Mouse (Mus musculus) embryonic facial prominence, embryonic 10.5 days (tissue): Measurements from ENCODE around the gene Sycp2. TPM values are rescaled to one million over a fixed set of nuclear protein-coding genes. Genes with fewer than 3 reads are reported as not detected.

Experiments
- DNase-seq: peaks from one replicate; pipeline ENCODE4 v3.0.0-alpha.2; 2017; ENCODE audit warnings: low spot score
- H3K27ac ChIP-seq: fragments of 300-500 bp; sonication (generic); replicated peaks from 2 replicates; pipeline ENCODE4 v1.5.1; 2016; ENCODE audit warnings: mild to moderate bottlenecking
- H3K27me3 ChIP-seq: fragments of 300-500 bp; sonication (generic); replicated peaks from 2 replicates; pipeline ENCODE4 v1.6.1; 2016; ENCODE audit warnings: low read depth, mild to moderate bottlenecking; ENCODE audit not compliant: poor library complexity, severe bottlenecking
- H3K36me3 ChIP-seq: fragments of 300-500 bp; sonication (generic); replicated peaks from 2 replicates; pipeline ENCODE4 v1.6.1; 2016; ENCODE audit warnings: mild to moderate bottlenecking, moderate library complexity
- H3K4me1 ChIP-seq: fragments of 300-500 bp; sonication (generic); 2 replicates; pipeline ENCODE4 v1.6.1; 2016
- H3K4me3 ChIP-seq: fragments of 300-500 bp; sonication (generic); 2 replicates; pipeline ENCODE4 v1.5.1; 2016; ENCODE audit warnings: mild to moderate bottlenecking, moderate library complexity
- H3K9me3 ChIP-seq: fragments of 300-500 bp; sonication (generic); 2 replicates; pipeline ENCODE4 v1.6.1; 2016; ENCODE audit warnings: mild to moderate bottlenecking
- WGBS: fragments of 180-500 bp; shearing (Covaris S2); methylation state at CpG from one replicate; pipeline ENCODE4 v1.1.7; 2016; 5-methylcytosine and 5-hydroxymethylcytosine counted together
- polyA plus RNA-seq: library from polyadenylated mRNA; unstranded; fragments of >200 nt; fragmentation: Nextera tagmentation; extraction: Ambion mirVana; gene quantifications from 2 replicates; pipeline ENCODE4 v1.2.1, GENCODE M21; 2016

Gene Sycp2
- polyA plus RNA-seq = 0.05 TPM in 1 of 2 replicates, not detected in the other

- Histone ChIP-seq H3K27ac (no peak within 1 kb of the TSS), H3K4me3 (no peak within 1 kb of the TSS), H3K9me3 (peaks cover 7% of the 10 kb centered on the region; the same call in 1 of the 2 replicates), H3K4me1 (0 out of 2 replicates have a peak, but pooled peaks cover 2% of the 10 kb centered on the region), H3K27me3 (peaks cover 19% of the 10 kb centered on the region), H3K36me3 (no peaks in the 10 kb centered on the region)
- 82% methylated on average over 52 of the region's 52 CpGs for WGBS
- no peak for DNase-seq
Measured at GRCm38 (mm10) chr2:178407053-178407815, at the start of gene Sycp2. Sycp2 (minus strand) TSS chr2:178407685.

GRCm38 (mm10) chr2:178454664-178455516 lies 47.4 kb upstream of the Sycp2 start:
- Histone ChIP-seq H3K27me3 (no peaks in the 10 kb centered on the region), H3K9me3 (no peaks in the 10 kb centered on the region), H3K36me3 (no peaks in the 10 kb centered on the region), H3K27ac (peak overlapping the region; percentile 67), H3K4me3 (no peak overlapping the region), H3K4me1 (peaks cover 27% of the 10 kb centered on the region)
- DNase-seq = peak; percentile 29
- 55% methylated on average over 17 of the region's 17 CpGs for WGBS

- no peak overlapping the region for H3K4me3 ChIP-seq
- no peaks in the 10 kb centered on the region for H3K27me3 ChIP-seq
- no peaks in the 10 kb centered on the region for H3K9me3 ChIP-seq
- H3K27ac ChIP-seq = peak overlapping the region; percentile 48; the same call in 1 of the 2 replicates
- 71% methylated on average over 10 of the region's 10 CpGs for WGBS
- no peaks in the 10 kb centered on the region for H3K36me3 ChIP-seq
- no peak for DNase-seq
- H3K4me1 ChIP-seq = peaks cover 27% of the 10 kb centered on the region
Measured at GRCm38 (mm10) chr2:178450961-178451360, 43.5 kb upstream of the Sycp2 start.

GRCm38 (mm10) chr2:178450236-178450635 lies 42.8 kb upstream of the Sycp2 start:
- DNase-seq = no peak
- Histone ChIP-seq H3K9me3 (no peaks in the 10 kb centered on the region), H3K4me3 (no peak overlapping the region), H3K4me1 (peaks cover 24% of the 10 kb centered on the region), H3K27me3 (no peaks in the 10 kb centered on the region), H3K36me3 (no peaks in the 10 kb centered on the region), H3K27ac (peak overlapping the region; percentile 48; the same call in 1 of the 2 replicates)
- WGBS = 6% methylated on average over 2 of the region's 2 CpGs

DNA sequence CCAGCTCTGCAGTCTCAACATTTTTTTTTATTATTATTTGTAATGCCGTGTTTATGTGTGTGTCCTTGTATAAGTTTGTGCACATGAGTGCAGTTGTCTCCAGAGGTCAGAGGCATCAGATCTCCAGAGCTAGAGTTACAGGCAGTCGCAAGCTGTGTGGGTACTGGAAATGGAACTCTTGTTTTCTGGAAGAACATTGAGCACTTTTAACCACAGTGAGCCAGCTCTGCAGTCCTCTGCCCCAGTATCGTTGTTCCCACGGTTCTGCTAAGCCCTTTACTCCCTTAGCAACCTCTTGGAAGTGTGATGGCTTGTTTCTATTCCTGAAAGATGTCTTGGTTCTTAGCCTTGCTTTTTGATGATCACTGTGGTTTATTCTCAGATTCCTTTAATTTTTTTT lies 41.9 kb upstream of the Sycp2 start:
- Histone ChIP-seq H3K27ac (no peak overlapping the region), H3K4me3 (no peak overlapping the region), H3K27me3 (no peaks in the 10 kb centered on the region), H3K4me1 (peaks cover 16% of the 10 kb centered on the region), H3K9me3 (no peaks in the 10 kb centered on the region), H3K36me3 (no peaks in the 10 kb centered on the region)
- DNase-seq = no peak
- WGBS = 86% methylated on average over 4 of the region's 4 CpGs

GRCm38 (mm10) chr2:178437311-178437710 lies 29.8 kb upstream of the Sycp2 start:
- no peak overlapping the region for H3K27ac ChIP-seq
- H3K4me1 ChIP-seq = peaks cover 14% of the 10 kb centered on the region; the same call in 1 of the 2 replicates
- no peak for DNase-seq
- H3K9me3 ChIP-seq = no peaks in the 10 kb centered on the region
- H3K36me3 ChIP-seq = no peaks in the 10 kb centered on the region
- H3K27me3 ChIP-seq = no peaks in the 10 kb centered on the region
- no peak overlapping the region for H3K4me3 ChIP-seq
- WGBS = 72% methylated on average over 9 of the region's 9 CpGs

- Histone ChIP-seq H3K27me3 (no peaks in the 10 kb centered on the region), H3K27ac (no peak overlapping the region), H3K4me3 (no peak overlapping the region), H3K9me3 (no peaks in the 10 kb centered on the region), H3K36me3 (no peaks in the 10 kb centered on the region), H3K4me1 (peaks cover 17% of the 10 kb centered on the region)
- no peak for DNase-seq
- 85% methylated on average over 2 of the region's 2 CpGs for WGBS
Measured at GRCm38 (mm10) chr2:178433903-178434302, 26.4 kb upstream of the Sycp2 start.

DNA sequence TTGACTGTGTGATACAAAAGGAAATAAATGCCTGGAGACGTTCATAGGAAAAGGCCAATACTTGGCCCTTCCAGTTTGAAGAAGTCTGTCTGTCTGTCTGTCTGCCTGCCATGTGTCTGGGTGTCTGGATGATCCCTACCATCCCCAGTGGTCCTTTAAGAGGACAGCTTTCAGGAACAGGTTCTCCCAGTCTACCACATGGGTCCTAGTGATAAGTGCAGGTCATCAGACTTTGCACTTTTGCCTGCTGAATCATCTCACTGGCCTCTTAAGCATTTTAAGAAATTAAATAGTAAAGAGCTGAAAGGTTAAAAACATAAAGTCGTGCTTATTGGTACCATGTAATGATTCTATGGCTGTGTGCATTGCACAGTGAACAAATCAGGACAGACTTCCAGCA lies 26.0 kb upstream of the Sycp2 start:
- no peaks in the 10 kb centered on the region for H3K27me3 ChIP-seq
- no peak for DNase-seq
- 76% methylated on average over 2 of the region's 2 CpGs for WGBS
- no peak overlapping the region for H3K4me3 ChIP-seq
- H3K9me3 ChIP-seq = no peaks in the 10 kb centered on the region
- H3K4me1 ChIP-seq = peaks cover 17% of the 10 kb centered on the region
- H3K27ac ChIP-seq = no peak overlapping the region
- no peaks in the 10 kb centered on the region for H3K36me3 ChIP-seq

GRCm38 (mm10) chr2:178430231-178430630 lies 22.7 kb upstream of the Sycp2 start, which contains the start of gene Cdh26:
Cdh26 (plus strand) TSS chr2:178430531.
- Histone ChIP-seq H3K27ac (no peak within 1 kb of the TSS), H3K27me3 (no peaks in the 10 kb centered on the region), H3K4me1 (peaks cover 4% of the 10 kb centered on the region), H3K4me3 (no peak within 1 kb of the TSS), H3K36me3 (no peaks in the 10 kb centered on the region), H3K9me3 (no peaks in the 10 kb centered on the region)
- DNase-seq = no peak
- 92% methylated on average over 4 of the region's 4 CpGs for WGBS

- Histone ChIP-seq H3K36me3 (no peaks in the 10 kb centered on the region), H3K9me3 (no peaks in the 10 kb centered on the region), H3K27ac (no peak overlapping the region), H3K4me1 (peaks cover 4% of the 10 kb centered on the region), H3K4me3 (no peak overlapping the region), H3K27me3 (0 out of 2 replicates have a peak, but pooled peaks cover 2% of the 10 kb centered on the region)
- 91% methylated on average over 6 of the region's 6 CpGs for WGBS
- no peak for DNase-seq
Measured at GRCm38 (mm10) chr2:178429426-178429825, 21.9 kb upstream of the Sycp2 start.

- peaks cover 4% of the 10 kb centered on the region for H3K4me1 ChIP-seq
- H3K36me3 ChIP-seq = no peaks in the 10 kb centered on the region
- H3K27me3 ChIP-seq = 0 out of 2 replicates have a peak, but pooled peaks cover 3% of the 10 kb centered on the region
- 87% methylated on average over 4 of the region's 4 CpGs for WGBS
- H3K4me3 ChIP-seq = no peak overlapping the region
- H3K27ac ChIP-seq = no peak overlapping the region
- DNase-seq = no peak
- H3K9me3 ChIP-seq = no peaks in the 10 kb centered on the region
Measured at GRCm38 (mm10) chr2:178428676-178429075, 21.2 kb upstream of the Sycp2 start.

DNA sequence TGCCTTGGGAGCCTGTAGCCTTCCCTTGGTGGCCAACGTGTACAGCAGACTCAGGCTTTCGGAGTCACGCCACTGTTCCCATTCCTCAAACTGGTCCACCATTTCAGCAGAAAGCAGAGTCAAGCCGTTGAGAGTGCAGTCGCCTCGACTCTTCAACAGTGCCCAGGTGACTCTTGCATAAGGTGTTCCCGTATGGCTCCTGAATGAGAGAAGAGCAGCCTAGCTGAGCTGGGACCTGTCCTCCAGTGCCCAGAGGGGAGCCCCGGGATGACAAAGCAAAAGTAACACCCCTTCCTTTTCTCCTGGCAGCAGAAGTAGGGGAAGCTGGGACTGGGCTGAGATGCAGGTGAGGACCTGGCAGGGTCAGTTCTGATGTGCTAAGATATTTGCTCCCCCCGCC lies 20.7 kb upstream of the Sycp2 start:
- 0 out of 2 replicates have a peak, but pooled peaks cover 3% of the 10 kb centered on the region for H3K27me3 ChIP-seq
- DNase-seq = no peak
- WGBS = 85% methylated on average over 9 of the region's 9 CpGs

More for the DNA sequence above, 20.7 kb upstream of the Sycp2 start:
- Histone ChIP-seq H3K27ac (no peak overlapping the region), H3K4me3 (no peak overlapping the region), H3K4me1 (peaks cover 8% of the 10 kb centered on the region), H3K36me3 (no peaks in the 10 kb centered on the region), H3K9me3 (no peaks in the 10 kb centered on the region)
